Mouse (Mus musculus): Measurements from ENCODE around the gene Gm10521. TPM values are rescaled to one million over a fixed set of nuclear protein-coding genes. Genes with fewer than 3 reads are reported as not detected.

Gene Gm10521
- polyA plus RNA-seq, 1 experiment from 2014 or later, result not detected

DNA sequence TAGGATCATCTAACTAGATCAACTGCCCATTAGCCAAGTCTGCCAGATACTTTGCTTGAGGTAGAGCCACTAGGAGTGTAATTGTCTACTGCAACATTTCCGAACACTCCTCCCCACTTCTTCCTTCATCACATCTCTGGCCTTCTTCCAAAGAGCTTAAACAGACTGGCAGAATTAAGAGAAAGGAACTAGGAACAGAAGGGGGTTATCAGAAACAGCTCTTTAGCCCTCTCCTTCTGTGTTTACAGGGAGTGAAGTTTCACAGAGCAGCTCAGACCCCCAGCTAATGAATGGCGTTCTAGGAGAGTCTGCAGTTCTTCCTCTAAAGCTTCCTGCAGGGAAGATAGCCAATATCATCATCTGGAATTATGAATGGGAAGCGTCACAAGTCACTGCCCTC lies 38.4 kb downstream of the Gm10521 start:
- Histone ChIP-seq H3K4me2 (ENCODE audit: low read depth, severe bottlenecking) (no peak overlapping the region), H3K27ac (replicated peaks; ENCODE audit: low read depth, low read length) (no peak overlapping the region), H3K9ac (ENCODE audit: low read length) (no peak overlapping the region), H3K9me3 (ENCODE audit: control insufficient read depth, low read length) (no peaks in the 10 kb centered on the region), H3K4me1 (ENCODE audit: control insufficient read depth, insufficient read depth, low read length) (no peaks in the 10 kb centered on the region), H3K27me3 (ENCODE audit: control insufficient read depth, insufficient read depth, low read length) (no peaks in the 10 kb centered on the region), H3K36me3 (ENCODE audit: control insufficient read depth, insufficient read depth, low read length) (no peaks in the 10 kb centered on the region), H3K4me3 (ENCODE audit: low read depth, low read length) (no peak overlapping the region)
- DNase-seq (ENCODE audit: low spot score), result no peak
- 53% methylated on average over 3 of the region's 3 CpGs for WGBS
- ATAC-seq (ENCODE audit: insufficient number of reproducible peaks, low FRiP score, low TSS enrichment, low read depth), result no peak

- H3K4me2 ChIP-seq (ENCODE audit: low read depth, severe bottlenecking), result no peak overlapping the region
- no peak overlapping the region for H3K27ac ChIP-seq (replicated peaks; ENCODE audit: low read depth, low read length)
- H3K9ac ChIP-seq (ENCODE audit: low read length), result no peak overlapping the region
- H3K27me3 ChIP-seq (ENCODE audit: control insufficient read depth, insufficient read depth, low read length), result no peaks in the 10 kb centered on the region
- DNase-seq (ENCODE audit: low spot score) (no peak), ATAC-seq (ENCODE audit: insufficient number of reproducible peaks, low FRiP score, low TSS enrichment, low read depth) (no peak)
- H3K4me1 ChIP-seq (ENCODE audit: control insufficient read depth, insufficient read depth, low read length), result no peaks in the 10 kb centered on the region
- H3K9me3 ChIP-seq (ENCODE audit: control insufficient read depth, low read length), result no peaks in the 10 kb centered on the region
- 85% methylated on average over 14 of the region's 14 CpGs for WGBS
- H3K4me3 ChIP-seq (ENCODE audit: low read depth, low read length), result no peak overlapping the region
- no peaks in the 10 kb centered on the region for H3K36me3 ChIP-seq (ENCODE audit: control insufficient read depth, insufficient read depth, low read length)
These were observed 43.8 kb downstream of the Gm10521 start for GRCm38 (mm10) chr1:171938952-171939948.

DNA sequence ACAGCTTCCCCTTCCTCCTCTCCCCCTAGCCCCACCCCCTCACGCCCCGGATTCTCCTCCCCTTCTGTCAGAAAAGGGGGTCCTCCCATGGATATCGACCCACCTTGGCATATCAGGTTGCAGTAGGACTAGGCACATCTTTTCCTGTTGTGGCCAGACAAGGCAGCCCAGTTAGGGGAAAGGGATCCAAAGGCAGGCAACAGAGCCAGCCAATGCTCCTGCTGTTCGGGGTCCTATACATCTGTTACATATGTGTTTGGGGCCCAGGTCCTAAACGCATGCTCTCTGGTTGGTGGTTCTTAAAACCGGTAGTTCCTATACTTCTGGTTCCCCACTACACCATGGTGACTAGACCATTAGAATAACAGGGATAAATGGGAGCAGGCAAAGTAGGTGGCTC lies 45.2 kb downstream of the Gm10521 start:
- no peak for ATAC-seq (ENCODE audit: insufficient number of reproducible peaks, low FRiP score, low TSS enrichment, low read depth)
- no peaks in the 10 kb centered on the region for H3K27me3 ChIP-seq (ENCODE audit: control insufficient read depth, insufficient read depth, low read length)
- no peaks in the 10 kb centered on the region for H3K9me3 ChIP-seq (ENCODE audit: control insufficient read depth, low read length)
- no peak overlapping the region for H3K27ac ChIP-seq (replicated peaks; ENCODE audit: low read depth, low read length)
- H3K4me1 ChIP-seq (ENCODE audit: control insufficient read depth, insufficient read depth, low read length), result no peaks in the 10 kb centered on the region
- no peak overlapping the region for H3K4me2 ChIP-seq (ENCODE audit: low read depth, severe bottlenecking)
- H3K9ac ChIP-seq (ENCODE audit: low read length), result no peak overlapping the region
- H3K4me3 ChIP-seq (ENCODE audit: low read depth, low read length), result no peak overlapping the region
- no peaks in the 10 kb centered on the region for H3K36me3 ChIP-seq (ENCODE audit: control insufficient read depth, insufficient read depth, low read length)
- 77% methylated on average over 6 of the region's 6 CpGs for WGBS
- no peak for DNase-seq (ENCODE audit: low spot score)

DNA sequence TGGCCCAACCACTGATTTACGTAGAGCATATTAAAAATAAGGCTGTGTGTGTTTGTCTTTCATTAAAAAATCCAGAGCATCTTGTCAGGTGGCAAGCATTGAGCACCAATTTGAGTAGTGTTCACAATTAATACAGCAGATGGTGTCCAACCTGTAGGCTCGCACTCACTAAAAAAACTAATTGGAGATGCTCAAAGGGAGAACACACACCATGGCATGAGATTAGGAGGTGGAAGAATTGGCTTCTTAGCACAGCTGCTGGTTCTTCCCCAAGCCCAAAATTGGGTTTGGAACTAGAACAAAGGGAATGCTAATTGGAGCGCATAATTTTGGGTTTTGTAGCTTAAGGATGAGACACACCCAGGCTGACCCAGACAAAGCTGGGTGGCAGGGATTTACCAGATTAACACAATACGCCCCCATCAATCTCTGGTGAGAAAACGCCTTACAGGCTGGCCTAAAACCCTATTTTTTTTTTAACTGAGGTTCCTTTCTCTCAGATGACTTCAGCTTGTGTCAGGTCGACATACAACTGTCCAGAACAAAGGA lies 51.1 kb downstream of the Gm10521 start:
- ATAC-seq (ENCODE audit: insufficient number of reproducible peaks, low FRiP score, low TSS enrichment, low read depth), result no peak
- Histone ChIP-seq H3K27me3 (ENCODE audit: control insufficient read depth, insufficient read depth, low read length) (no peaks in the 10 kb centered on the region), H3K9me3 (ENCODE audit: control insufficient read depth, low read length) (no peaks in the 10 kb centered on the region), H3K4me1 (ENCODE audit: control insufficient read depth, insufficient read depth, low read length) (no peaks in the 10 kb centered on the region), H3K4me3 (ENCODE audit: low read depth, low read length) (no peak overlapping the region), H3K27ac (replicated peaks; ENCODE audit: low read depth, low read length) (no peak overlapping the region), H3K36me3 (ENCODE audit: control insufficient read depth, insufficient read depth, low read length) (no peaks in the 10 kb centered on the region), H3K4me2 (ENCODE audit: low read depth, severe bottlenecking) (no peak overlapping the region), H3K9ac (ENCODE audit: low read length) (no peak overlapping the region)
- no peak for DNase-seq (ENCODE audit: low spot score)
- WGBS, result 72% methylated on average over 6 of the region's 6 CpGs

Other genes starting within 250 kb of the Gm10521 start
- gene Slamf7, start 242.6 kb upstream of the Gm10521 start, polyA plus RNA-seq (2014; fragmentation: Nextera tagmentation; extraction: Ambion mirVana), result not detected in 2 replicates
- gene Cd48, start 213.7 kb upstream of the Gm10521 start, polyA plus RNA-seq (2014; fragmentation: Nextera tagmentation; extraction: Ambion mirVana), result 0.49 and 0.52 TPM in 2 replicates
- 0.35 and 0.51 TPM in 2 replicates for gene Slamf1, start 128.5 kb upstream of the Gm10521 start, polyA plus RNA-seq (2014; fragmentation: Nextera tagmentation; extraction: Ambion mirVana)
- 0.32 and 0.54 TPM in 2 replicates for gene Cd84, start 56.0 kb upstream of the Gm10521 start, polyA plus RNA-seq (2014; fragmentation: Nextera tagmentation; extraction: Ambion mirVana)
- not detected in 2 replicates for gene Slamf6, start 21.9 kb downstream of the Gm10521 start, polyA plus RNA-seq (2014; fragmentation: Nextera tagmentation; extraction: Ambion mirVana)
- 23.3 and 26.3 TPM in 2 replicates for gene Vangl2, start 132.8 kb downstream of the Gm10521 start, polyA plus RNA-seq (2014; fragmentation: Nextera tagmentation; extraction: Ambion mirVana)
- not detected in 2 replicates for gene Nhlh1, start 161.9 kb downstream of the Gm10521 start, polyA plus RNA-seq (2014; fragmentation: Nextera tagmentation; extraction: Ambion mirVana)
- gene Copa, start 186.9 kb downstream of the Gm10521 start, polyA plus RNA-seq (2014; fragmentation: Nextera tagmentation; extraction: Ambion mirVana), result 173 and 197 TPM in 2 replicates
- 86.8 and 89.2 TPM in 2 replicates for gene Ncstn, start 187.1 kb downstream of the Gm10521 start, polyA plus RNA-seq (2014; fragmentation: Nextera tagmentation; extraction: Ambion mirVana)
- gene Pex19, start 231.1 kb downstream of the Gm10521 start, polyA plus RNA-seq (2014; fragmentation: Nextera tagmentation; extraction: Ambion mirVana), result 176 and 180 TPM in 2 replicates

Measured in limb, embryonic 11.5 days (tissue).